Mouse (Mus musculus) kidney, adult 2 months (tissue): Measurements from ENCODE around the gene Cacng7.

Experiments
- CTCF ChIP-seq: fragments of 200-500 bp; conservative IDR thresholded peaks from 2 replicates; pipeline ENCODE4 v1.5.1; 2011; ENCODE audit warnings: low read depth, mild to moderate bottlenecking, control low read depth, low read length, moderate library complexity, mixed read lengths; ENCODE audit not compliant: insufficient read depth, insufficient read length
- POLR2A ChIP-seq: fragments of 200-500 bp; IDR thresholded peaks from one replicate; pipeline ENCODE4 v1.6.1; 2011; ENCODE audit warnings: low read depth, low read length, control low read depth

- TF ChIP-seq POLR2A = no peak
- no peak for TF ChIP-seq CTCF
These were observed 38.0 kb upstream of the Cacng7 start for GRCm38 (mm10) chr7:3294794-3295193.
